Comparison of ENCODE assay signal across 8 mouse cellular contexts in the genomic region with DNA sequence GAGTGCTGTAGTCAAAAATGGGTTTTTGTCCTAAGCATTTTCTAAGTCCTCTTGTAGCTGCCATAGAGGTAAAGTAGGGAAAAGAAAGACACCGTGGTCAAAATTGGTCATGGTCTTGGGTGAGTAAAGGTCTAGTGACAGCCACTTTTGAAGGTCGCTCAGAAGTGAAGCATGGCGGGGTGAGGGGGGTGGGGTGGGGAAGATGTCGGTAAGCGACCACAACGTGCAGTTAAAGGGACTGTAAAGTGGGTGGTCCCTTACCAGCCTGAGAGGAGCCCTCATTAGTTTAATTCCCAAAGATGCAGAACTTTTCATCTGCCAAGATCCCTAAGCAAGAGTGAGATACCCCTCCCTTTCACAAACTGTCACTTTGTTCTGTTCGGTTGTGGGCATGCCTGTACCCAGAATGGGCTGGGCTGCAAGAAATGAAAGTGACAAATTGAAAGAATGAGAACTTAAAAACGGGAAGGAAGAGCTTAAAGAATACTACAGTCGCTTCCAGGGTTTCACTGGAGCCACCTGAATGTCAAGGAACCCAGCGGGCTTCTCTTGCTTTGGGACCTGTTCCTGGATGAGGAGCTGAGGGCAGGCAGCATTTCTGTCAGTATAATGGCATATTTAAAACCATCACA. TPM values are rescaled to one million over a fixed set of nuclear protein-coding genes. Genes with fewer than 3 reads are reported as not detected.
A peak's percentile ranks its signal among the peaks of the same experiment; 100 is the strongest.
DNase-seq lines count a peak whose midpoint lies in the region; ATAC-seq and TF ChIP-seq lines count a peak whose summit lies in the region.

No protein-coding gene starts in this region.

- H3K4me1 ChIP-seq in kidney, embryonic 14.5 days (ENCODE audit: control insufficient read depth, insufficient read depth, low read length), result peaks cover 9% of the 10 kb centered on the region
- no peaks in the 10 kb centered on the region for H3K4me1 ChIP-seq in bone marrow, adult 2 months (ENCODE audit: control insufficient read depth, insufficient read depth, low read length)
- peaks cover 21% of the 10 kb centered on the region for H3K4me1 ChIP-seq in hindbrain, embryonic 15.5 days (replicated peaks)
- peaks cover 10% of the 10 kb centered on the region; the same call in 1 of the 2 replicates for H3K4me1 ChIP-seq in midbrain, embryonic 16.5 days (ENCODE audit: control insufficient read depth, insufficient read depth, low read length)

- no peak for TF ChIP-seq CTCF in bone marrow, adult 2 months (IDR thresholded peaks at IDR 0.05; ENCODE audit: control insufficient read depth, insufficient read depth, low read length)

- H3K9ac ChIP-seq in kidney, embryonic 14.5 days (ENCODE audit: low read depth, low read length), result peak overlapping the region; percentile 72
- H3K9ac ChIP-seq in hindbrain, embryonic 15.5 days, result no peak overlapping the region
- H3K9ac ChIP-seq in midbrain, embryonic 16.5 days (ENCODE audit: low read depth, low read length), result peak overlapping the region; percentile 69; the same call in 1 of the 2 replicates

- peak overlapping the region; percentile 60 for H3K4me2 ChIP-seq in kidney, embryonic 14.5 days (replicated peaks; ENCODE audit: low read depth, low read length)
- H3K4me2 ChIP-seq in hindbrain, embryonic 15.5 days, result peak overlapping the region; percentile 90
- H3K4me2 ChIP-seq in midbrain, embryonic 16.5 days (ENCODE audit: low read length), result peak overlapping the region; percentile 98

- no peaks in the 10 kb centered on the region for H3K27me3 ChIP-seq in kidney, embryonic 14.5 days (ENCODE audit: control insufficient read depth, insufficient read depth, low read length)
- H3K27me3 ChIP-seq in hindbrain, embryonic 15.5 days, result no peaks in the 10 kb centered on the region
- H3K27me3 ChIP-seq in midbrain, embryonic 16.5 days (ENCODE audit: control insufficient read depth, insufficient read depth, low read depth, low read length), result no peaks in the 10 kb centered on the region

- no peak for DNase-seq in kidney, adult 8-10 months
- no peak for DNase-seq in testis, postnatal 14 days (ENCODE audit: low spot score)
- no peak for DNase-seq in testis, postnatal 10 days (ENCODE audit: low spot score)
- DNase-seq in urinary bladder, postnatal 36 days (ENCODE audit: low spot score in 2 of 2), result no peak

- peaks cover 3% of the 10 kb centered on the region; the same call in 1 of the 2 replicates for H3K36me3 ChIP-seq in kidney, embryonic 14.5 days (ENCODE audit: control insufficient read depth, insufficient read depth, low read length)
- H3K36me3 ChIP-seq in hindbrain, embryonic 15.5 days, result no peaks in the 10 kb centered on the region
- no peaks in the 10 kb centered on the region for H3K36me3 ChIP-seq in midbrain, embryonic 16.5 days (ENCODE audit: control insufficient read depth, insufficient read depth, low read length)

- H3K9me3 ChIP-seq in kidney, embryonic 14.5 days (ENCODE audit: control insufficient read depth, low read length), result no peaks in the 10 kb centered on the region
- no peaks in the 10 kb centered on the region for H3K9me3 ChIP-seq in hindbrain, embryonic 15.5 days
- H3K9me3 ChIP-seq in midbrain, embryonic 16.5 days (replicated peaks; ENCODE audit: control insufficient read depth, low read length, poor library complexity, severe bottlenecking), result no peaks in the 10 kb centered on the region

- peak overlapping the region; percentile 78 for H3K4me3 ChIP-seq in kidney, embryonic 14.5 days (ENCODE audit: low read length)
- peak overlapping the region; percentile 98 for H3K4me3 ChIP-seq in bone marrow, adult 2 months (replicated peaks; ENCODE audit: control insufficient read depth, low read depth, low read length)
- H3K4me3 ChIP-seq in hindbrain, embryonic 15.5 days, result peak overlapping the region; percentile 65
- H3K4me3 ChIP-seq in midbrain, embryonic 16.5 days (ENCODE audit: low read depth, low read length), result peak overlapping the region; percentile 77

- 11% methylated on average over 10 of the region's 10 CpGs for WGBS in kidney, embryonic 14.5 days
- WGBS in bone marrow, adult 2 months, result 1% methylated on average over 10 of the region's 10 CpGs
- 12% methylated on average over 10 of the region's 10 CpGs for WGBS in hindbrain, embryonic 15.5 days
- 16% methylated on average over 10 of the region's 10 CpGs for WGBS in midbrain, embryonic 16.5 days

- ATAC-seq in kidney, embryonic 14.5 days (ENCODE audit: low FRiP score, low TSS enrichment), result no peak
- ATAC-seq in hindbrain, embryonic 15.5 days (ENCODE audit: low FRiP score, low read depth), result no peak
- no peak for ATAC-seq in midbrain, embryonic 16.5 days

- TF ChIP-seq POLR2A in bone marrow, adult 2 months (IDR thresholded peaks at IDR 0.05; ENCODE audit: borderline replicate concordance, control insufficient read depth, low read depth, low read length), result no peak

- no peak overlapping the region for H3K27ac ChIP-seq in kidney, embryonic 14.5 days (ENCODE audit: low read depth, low read length)
- H3K27ac ChIP-seq in bone marrow, adult 2 months (ENCODE audit: control insufficient read depth, insufficient read depth, low read depth, low read length, poor library complexity), result 0 out of 2 replicates have a peak overlapping the region, but pooled peaks have one; percentile 22
- no peak overlapping the region for H3K27ac ChIP-seq in hindbrain, embryonic 15.5 days (replicated peaks)
- H3K27ac ChIP-seq in midbrain, embryonic 16.5 days (ENCODE audit: low read length), result no peak overlapping the region

RNA-seq across cellular contexts. Expression of a gene that starts 1.5 kb away (rescaled TPM):
- 13.8 and 22.4 TPM in 2 replicates for polyA plus RNA-seq in kidney, embryonic 14.5 days (2014; fragmentation: Nextera tagmentation; extraction: Ambion mirVana)
- polyA plus RNA-seq in bone marrow, adult 2 months (2011; ENCODE audit: insufficient read depth, insufficient read length, low replicate concordance, missing spikeins), result 15.3 and 32.8 TPM in 2 replicates
- 5.0 and 6.1 TPM in 2 replicates for polyA plus RNA-seq in hindbrain, embryonic 15.5 days (2015; fragmentation: Nextera tagmentation; extraction: Ambion mirVana)
- polyA plus RNA-seq in midbrain, embryonic 16.5 days (2015; fragmentation: Nextera tagmentation; extraction: Ambion mirVana), result 4.2 and 4.5 TPM in 2 replicates

RNA-seq across cellular contexts. Expression of a gene that starts 29.0 kb away (rescaled TPM):
- polyA plus RNA-seq in kidney, embryonic 14.5 days (2014; fragmentation: Nextera tagmentation; extraction: Ambion mirVana), result 16.6 and 26.8 TPM in 2 replicates
- 7.3 and 14.3 TPM in 2 replicates for polyA plus RNA-seq in bone marrow, adult 2 months (2011; ENCODE audit: insufficient read depth, insufficient read length, low replicate concordance, missing spikeins)
- 11.9 and 12.8 TPM in 2 replicates for polyA plus RNA-seq in hindbrain, embryonic 15.5 days (2015; fragmentation: Nextera tagmentation; extraction: Ambion mirVana)
- polyA plus RNA-seq in midbrain, embryonic 16.5 days (2015; fragmentation: Nextera tagmentation; extraction: Ambion mirVana), result 10.7 and 11.2 TPM in 2 replicates
